Mouse (Mus musculus) myocyte (in vitro differentiated cells): ENCODE measurements around the gene Tjp2. TPM values are rescaled to one million over a fixed set of nuclear protein-coding genes. Genes with fewer than 3 reads are reported as not detected.
A peak's percentile ranks its signal among the peaks of the same experiment; 100 is the strongest.

Experiments used
- H3K27me3 ChIP-seq: one replicate; pipeline ENCODE4 v1.6.1; 2011; ENCODE audit not compliant: control insufficient read depth, insufficient read depth, insufficient read length
- H3K36me3 ChIP-seq: one replicate; pipeline ENCODE4 v1.6.1; 2011; ENCODE audit not compliant: control insufficient read depth, insufficient read depth
- H3K4me2 ChIP-seq: one replicate; pipeline ENCODE4 v1.6.1; 2011; ENCODE audit warnings: low read depth, control low read depth
- H3K4me3 ChIP-seq: one replicate; pipeline ENCODE4 v1.5.1; 2011; ENCODE audit warnings: mild to moderate bottlenecking, control low read depth, moderate library complexity
- H3K79me2 ChIP-seq: one replicate; pipeline ENCODE4 v1.6.1; 2011; ENCODE audit not compliant: control insufficient read depth, insufficient read depth
- H3ac ChIP-seq: one replicate; pipeline ENCODE4 v1.6.1; 2011; ENCODE audit not compliant: control insufficient read depth, insufficient read length
- CEBPB ChIP-seq: IDR thresholded peaks from 2 replicates; pipeline ENCODE4 v1.6.1; 2011; ENCODE audit warnings: mild to moderate bottlenecking, moderate library complexity; ENCODE audit not compliant: poor library complexity, insufficient read depth, severe bottlenecking
- E2F4 ChIP-seq: IDR thresholded peaks from one replicate; pipeline ENCODE4 v1.6.1; 2011; ENCODE audit warnings: mild to moderate bottlenecking, control low read depth, moderate library complexity; ENCODE audit not compliant: insufficient read depth
- MAX ChIP-seq: IDR thresholded peaks from one replicate; pipeline ENCODE4 v1.6.1; 2011; ENCODE audit warnings: low read depth, mild to moderate bottlenecking, control low read depth
- MYOD1 ChIP-seq, 3 experiments: IDR thresholded peaks; one replicate each; pipeline ENCODE4 v1.6.1; 2011; ENCODE audit warnings: control low read depth in 2 of 3, low read depth in 2 of 3, mild to moderate bottlenecking in 2 of 3, moderate library complexity in 1 of 3; ENCODE audit not compliant: insufficient read length in 2 of 3, control insufficient read depth in 1 of 3
- MYOG ChIP-seq, 3 experiments: IDR thresholded peaks; one replicate each; pipeline ENCODE4 v1.6.1; 2011; ENCODE audit warnings: control low read depth in 2 of 3, low read depth in 2 of 3, mild to moderate bottlenecking in 2 of 3; ENCODE audit not compliant: insufficient read length in 2 of 3, control insufficient read depth in 1 of 3, insufficient read depth in 1 of 3
- POLR2A ChIP-seq: IDR thresholded peaks from one replicate; pipeline ENCODE4 v1.6.1; 2011; ENCODE audit warnings: low read depth, mild to moderate bottlenecking, control low read depth, moderate library complexity; ENCODE audit not compliant: insufficient read length
- POLR2AphosphoS2 ChIP-seq: IDR thresholded peaks from one replicate; pipeline ENCODE4 v1.6.1; 2011; ENCODE audit warnings: low read depth, control low read depth; ENCODE audit not compliant: insufficient read length
- REST ChIP-seq: IDR thresholded peaks from one replicate; pipeline ENCODE4 v1.6.1; 2011; ENCODE audit warnings: mild to moderate bottlenecking, control low read depth, moderate library complexity; ENCODE audit not compliant: insufficient read depth, insufficient read length
- SRF ChIP-seq: IDR thresholded peaks from one replicate; pipeline ENCODE4 v1.6.1; 2011; ENCODE audit warnings: low read depth; ENCODE audit not compliant: control insufficient read depth, insufficient read length
- TCF12 ChIP-seq: IDR thresholded peaks from one replicate; pipeline ENCODE4 v1.6.1; 2011; ENCODE audit warnings: mild to moderate bottlenecking, control low read depth; ENCODE audit not compliant: poor library complexity, insufficient read depth, severe bottlenecking
- TCF3 ChIP-seq: IDR thresholded peaks from one replicate; pipeline ENCODE4 v1.6.1; 2011; ENCODE audit warnings: low read depth, control low read depth; ENCODE audit not compliant: insufficient read length
- USF1 ChIP-seq: IDR thresholded peaks from one replicate; pipeline ENCODE4 v1.6.1; 2011; ENCODE audit warnings: low read depth, mild to moderate bottlenecking, control low read depth, moderate library complexity
- polyA plus RNA-seq: library from polyadenylated mRNA; unstranded; fragments of >200 nt; fragmentation: generic; extraction: Trizol; gene quantifications from one replicate; pipeline ENCODE4 v1.2.1, GENCODE M21; 2012; ENCODE audit warnings: missing spikeins

The Tjp2 gene
- polyA plus RNA-seq, 1 experiment, result 5.2 TPM

DNA sequence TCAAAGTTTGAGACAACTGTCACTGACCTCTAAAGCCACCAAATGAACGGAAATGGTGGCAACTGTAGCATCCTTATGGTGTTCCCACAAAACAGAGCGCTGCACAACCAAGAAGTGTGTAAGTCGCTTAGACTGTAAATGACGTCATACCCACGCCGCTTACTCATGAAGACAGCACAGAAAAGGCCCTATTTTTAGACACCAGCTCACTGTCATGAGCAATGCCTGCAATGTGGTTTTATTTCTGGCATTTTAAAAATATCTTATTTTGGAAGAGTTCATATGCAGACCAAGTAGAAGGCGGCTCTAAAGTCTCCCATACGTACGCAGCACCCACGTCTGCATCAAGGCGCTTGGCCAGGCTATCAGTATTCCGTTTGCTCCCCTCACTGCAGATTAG lies 117.1 kb downstream of the Tjp2 start:
- Histone ChIP-seq H3K79me2 (no peaks in the 10 kb centered on the region), H3K27me3 (no peaks in the 10 kb centered on the region), H3K4me3 (no peak overlapping the region), H3K36me3 (peaks cover 6% of the 10 kb centered on the region), H3ac (no peak overlapping the region), H3K4me2 (peak overlapping the region; percentile 12)
- TF ChIP-seq POLR2A, result no peak

DNA sequence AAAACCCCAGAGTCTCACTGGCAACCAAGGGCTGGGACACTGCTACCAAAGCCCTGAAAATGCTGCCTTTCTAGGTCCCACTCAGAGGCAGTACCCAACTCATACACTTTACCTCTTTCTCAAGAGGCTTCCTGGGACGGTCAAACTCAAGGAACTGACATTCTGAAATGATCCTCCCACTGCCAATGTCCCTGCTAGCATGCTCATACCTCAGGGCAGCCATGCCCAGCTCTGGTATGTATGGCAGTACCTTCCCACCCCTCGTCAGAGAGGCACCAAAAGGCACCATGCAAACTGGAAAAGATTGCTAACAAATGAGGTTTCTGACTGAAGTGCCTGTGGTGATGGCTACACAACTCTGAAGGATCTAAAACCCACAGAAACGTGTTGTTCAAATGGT lies 121.0 kb downstream of the Tjp2 start:
- TF ChIP-seq REST, result no peak
- Histone ChIP-seq H3ac (no peak overlapping the region), H3K79me2 (no peaks in the 10 kb centered on the region), H3K36me3 (peaks cover 6% of the 10 kb centered on the region), H3K4me2 (no peak overlapping the region), H3K27me3 (no peaks in the 10 kb centered on the region), H3K4me3 (no peak overlapping the region)

DNA sequence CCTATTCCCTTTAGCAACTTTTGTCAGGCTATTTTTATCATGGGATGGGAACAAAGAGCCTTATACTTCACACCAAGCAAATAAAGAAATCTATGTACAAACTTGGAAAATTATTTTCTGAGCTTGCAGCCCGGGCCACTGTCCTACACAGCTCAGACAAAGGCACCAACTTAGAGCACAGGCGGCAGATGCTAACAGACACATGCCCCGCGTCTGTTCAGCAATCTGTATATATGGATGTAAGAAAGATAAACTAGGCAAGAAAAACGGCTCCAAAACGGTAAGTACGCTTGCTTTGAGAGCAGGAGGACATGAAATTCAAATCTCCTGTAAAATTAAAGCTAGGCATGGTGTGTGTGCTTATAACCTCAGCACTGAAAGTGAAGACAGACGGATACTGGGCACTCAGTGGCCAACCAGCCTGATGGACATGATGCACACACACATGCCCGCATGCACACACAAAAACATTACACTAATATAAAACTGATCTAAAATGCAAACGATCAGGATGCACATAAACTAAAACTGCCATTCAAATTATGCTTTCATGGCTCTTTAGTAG lies 122.2 kb downstream of the Tjp2 start:
- Histone ChIP-seq H3K27me3 (no peaks in the 10 kb centered on the region), H3K79me2 (no peaks in the 10 kb centered on the region), H3K4me2 (no peak overlapping the region), H3K36me3 (peaks cover 5% of the 10 kb centered on the region), H3ac (no peak overlapping the region), H3K4me3 (no peak overlapping the region)
- TF ChIP-seq MYOG (IDR thresholded peaks at IDR 0.05; ENCODE audit: control insufficient read depth in 1 of 3, insufficient read depth in 1 of 3, insufficient read length in 2 of 3, low read depth in 2 of 3) (no peak), USF1 (no peak), E2F4 (no peak), MYOD1 (IDR thresholded peaks at IDR 0.05; ENCODE audit: control insufficient read depth in 1 of 3, insufficient read length in 2 of 3, low read depth in 2 of 3) (no peak), TCF3 (no peak), CEBPB (no peak), POLR2AphosphoS2 (no peak), REST (no peak), POLR2A (no peak), MAX (no peak), TCF12 (no peak), SRF (no peak)

DNA sequence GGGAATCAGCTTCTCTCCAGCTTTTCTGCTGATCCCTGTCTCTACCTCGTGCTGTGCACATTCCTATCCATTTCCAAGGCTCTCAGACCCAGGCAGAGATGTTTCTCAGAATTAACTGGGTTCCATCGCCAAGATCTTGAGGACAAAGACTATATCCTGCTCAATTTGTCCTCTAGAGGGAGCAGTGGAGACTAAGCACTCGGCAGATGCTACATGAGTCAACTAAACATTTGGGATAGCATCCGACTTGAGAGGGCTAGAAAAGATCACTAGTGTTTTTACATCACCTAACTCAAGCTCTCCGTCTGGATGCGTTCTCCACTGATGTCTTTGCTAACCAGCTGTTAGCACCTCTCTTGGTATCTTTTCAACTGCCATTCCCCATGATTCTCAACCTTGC lies 123.6 kb downstream of the Tjp2 start:
- no peaks in the 10 kb centered on the region for H3K27me3 ChIP-seq
- H3K36me3 ChIP-seq, result peaks cover 5% of the 10 kb centered on the region
- no peak overlapping the region for H3K4me3 ChIP-seq
- H3K4me2 ChIP-seq, result no peak overlapping the region
- no peaks in the 10 kb centered on the region for H3K79me2 ChIP-seq
- TF ChIP-seq SRF (no peak), POLR2A (no peak), USF1 (no peak), CEBPB (no peak), TCF3 (no peak), MYOG (IDR thresholded peaks at IDR 0.05; ENCODE audit: control insufficient read depth in 1 of 3, insufficient read depth in 1 of 3, insufficient read length in 2 of 3, low read depth in 2 of 3) (no peak), TCF12 (no peak), MAX (no peak), MYOD1 (IDR thresholded peaks at IDR 0.05; ENCODE audit: control insufficient read depth in 1 of 3, insufficient read length in 2 of 3, low read depth in 2 of 3) (no peak), REST (no peak), POLR2AphosphoS2 (no peak), E2F4 (no peak)
- H3ac ChIP-seq, result no peak overlapping the region

DNA sequence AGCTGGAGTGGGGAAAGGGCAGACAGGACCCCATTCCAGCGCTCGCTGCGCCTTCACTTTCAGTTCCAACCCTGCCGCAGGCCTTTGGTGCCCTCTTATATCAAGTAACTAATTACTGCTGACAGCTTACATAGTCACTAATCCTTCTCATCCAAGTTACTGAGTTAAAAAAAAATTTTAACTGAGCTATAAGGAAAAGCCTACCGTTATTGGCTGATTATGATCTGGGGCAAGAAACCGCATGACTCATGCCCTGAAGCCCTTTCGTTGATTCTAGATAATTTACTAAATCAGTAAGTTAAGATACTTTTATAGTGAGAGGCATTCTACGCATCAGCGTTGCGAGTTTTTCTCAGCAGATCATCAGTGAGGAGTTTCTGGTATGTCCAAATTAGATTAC lies 126.1 kb downstream of the Tjp2 start:
- Histone ChIP-seq H3ac (no peak overlapping the region), H3K79me2 (no peaks in the 10 kb centered on the region), H3K4me2 (no peak overlapping the region), H3K4me3 (no peak overlapping the region), H3K36me3 (peaks cover 5% of the 10 kb centered on the region), H3K27me3 (no peaks in the 10 kb centered on the region)
- TF ChIP-seq CEBPB, result no peak
- TF ChIP-seq TCF3, result no peak
- TF ChIP-seq MYOD1 (IDR thresholded peaks at IDR 0.05; ENCODE audit: control insufficient read depth in 1 of 3, insufficient read length in 2 of 3, low read depth in 2 of 3), result no peak
- TF ChIP-seq TCF12, result no peak
- no peak for TF ChIP-seq E2F4
- TF ChIP-seq SRF, result no peak
- TF ChIP-seq POLR2AphosphoS2, result no peak
- TF ChIP-seq REST, result no peak
